8 mouse cellular contexts compared by ENCODE assay signal in genomic region chr19:16435531-16436231, GRCm38 (mm10). TPM values are rescaled to one million over a fixed set of nuclear protein-coding genes. Genes with fewer than 3 reads are reported as not detected.
A peak's percentile ranks its signal among the peaks of the same experiment; 100 is the strongest.
DNase-seq lines count a peak whose midpoint lies in the region; ATAC-seq lines count a peak whose summit lies in the region.

Gna14 (plus strand) TSS chr19:16435762.

- H3K4me1 ChIP-seq in hindbrain, embryonic 14.5 days (replicated peaks; ENCODE audit: control insufficient read depth, insufficient read depth, low read length), result peaks cover 16% of the 10 kb centered on the region

- under 1% methylated on average over 27 of the region's 27 CpGs for WGBS in hindbrain, embryonic 14.5 days

- no peak within 1 kb of the TSS for H3K27ac ChIP-seq in hindbrain, embryonic 14.5 days

- H3K36me3 ChIP-seq in hindbrain, embryonic 14.5 days (replicated peaks; ENCODE audit: control insufficient read depth, insufficient read depth), result no peaks in the 10 kb centered on the region

- peak within 1 kb of the TSS; percentile 75 for H3K4me2 ChIP-seq in hindbrain, embryonic 14.5 days (replicated peaks)

- ATAC-seq in hindbrain, embryonic 14.5 days (ENCODE audit: low FRiP score), result peak; percentile 47; the same call in 1 of the 2 replicates

- peaks cover 40% of the 10 kb centered on the region for H3K27me3 ChIP-seq in hindbrain, embryonic 14.5 days (ENCODE audit: control insufficient read depth, insufficient read depth, low read length)

- intact Hi-C loops in left cerebral cortex, postnatal 4 days (cut with DNase I), result loop anchor here (5.0 to 10.0 kb wide), 2 partner anchors 162 to 381 kb away; no protein-coding TSS in a partner anchor

- peak within 1 kb of the TSS; percentile 21; the same call in 1 of the 2 replicates for H3K9ac ChIP-seq in hindbrain, embryonic 14.5 days

- DNase-seq in adrenal gland, adult (ENCODE audit: inconsistent age in 2 of 2, low spot score in 1 of 2), result peak; percentile 85 to 93
- peak; percentile 66 to 72 for DNase-seq in cerebellum, postnatal 14 days
- DNase-seq in frontal cortex, postnatal 10 days (ENCODE audit: low spot score in 2 of 2), result peak; percentile 12 to 36
- DNase-seq in hindbrain, embryonic 14.5 days (ENCODE audit: low spot score), result peak; percentile 38
- peak; percentile 76 for DNase-seq in left cerebral cortex, postnatal 4 days
- DNase-seq in mesoderm, embryonic 11.5 days (ENCODE audit: low read depth, low spot score), result peak; percentile 70
- DNase-seq in right cerebral cortex, postnatal 4 days, result peak; percentile 55
- no peak for DNase-seq in MN1 (ENCODE audit: low spot score)

- no peaks in the 10 kb centered on the region for H3K9me3 ChIP-seq in hindbrain, embryonic 14.5 days (ENCODE audit: control insufficient read depth, low read length)

- H3K4me3 ChIP-seq in hindbrain, embryonic 14.5 days (replicated peaks; ENCODE audit: low read length), result peak within 1 kb of the TSS; percentile 37

RNA-seq across cellular contexts. Expression of gene Gna14, which starts in this region (rescaled TPM):
- polyA plus RNA-seq in hindbrain, embryonic 14.5 days (2014; fragmentation: Nextera tagmentation; extraction: Ambion mirVana), result 0.78 and 1.2 TPM in 2 replicates
- under 1 TPM; 0.36 to 0.68 TPM for total RNA-seq in left cerebral cortex, postnatal 4 days (2021)

Comparison
In these comparisons a context has a peak if more than half of its experiments do, and no peak if none do; other contexts are left out.
1. Peak in DNase-seq in left cerebral cortex, postnatal 4 days; RNA of the gene not detected or under 1 TPM.